Mouse (Mus musculus) cerebellum, adult (tissue): ENCODE measurements at regions not wholly inside any gene's neighbourhood (a gene's known extent, or its start where the extent isn't known, plus 50 kb on each side); places are given as distances from the start of the nearest gene placed in this dataset.

Source experiments
- ATAC-seq: cut with Nextera tagmentation; 2 replicates; pipeline ENCODE4 v1.9.2; 2017; ENCODE audit warnings: mild to moderate bottlenecking, moderate library complexity, mixed read lengths; ENCODE audit not compliant: insufficient number of reproducible peaks, low FRiP score, low TSS enrichment

GRCm38 (mm10) chr6:84269478-84269877 is 261.1 kb downstream of the Dysf start:
- ATAC-seq: no peak

GRCm38 (mm10) chr6:84269023-84269422 is 260.6 kb downstream of the Dysf start:
- ATAC-seq: no peak

GRCm38 (mm10) chr6:84268111-84268510 is 259.7 kb downstream of the Dysf start:
- no peak for ATAC-seq

GRCm38 (mm10) chr6:84267526-84267925 is 259.1 kb downstream of the Dysf start:
- no peak for ATAC-seq

GRCm38 (mm10) chr6:84266736-84267135 is 258.3 kb downstream of the Dysf start:
- ATAC-seq: no peak

- no peak for ATAC-seq
These were observed 256.3 kb downstream of the Dysf start for GRCm38 (mm10) chr6:84264681-84265080.

- no peak for ATAC-seq
These were observed 255.3 kb downstream of the Dysf start for GRCm38 (mm10) chr6:84263686-84264085.

- ATAC-seq: no peak
These were observed 254.4 kb downstream of the Dysf start for GRCm38 (mm10) chr6:84262766-84263165.

- ATAC-seq: no peak
These were observed 253.1 kb downstream of the Dysf start for GRCm38 (mm10) chr6:84261483-84261882.
